Mouse (Mus musculus) stomach, postnatal 0 days (tissue): Measurements from ENCODE around the gene Cpa4.

Experiments used
- CTCF ChIP-seq: IDR thresholded peaks from 2 replicates; pipeline ENCODE4 v1.5.1; 2016; ENCODE audit warnings: antibody characterized with exemption, low read depth, mild to moderate bottlenecking, moderate library complexity
- EP300 ChIP-seq: optimal IDR thresholded peaks from 2 replicates; pipeline ENCODE3; 2016; ENCODE audit warnings: antibody characterized with exemption

- no peak for TF ChIP-seq CTCF
- TF ChIP-seq EP300, result no peak
These were observed 21.4 kb upstream of the Cpa4 start for GRCm38 (mm10) chr6:30546571-30547273.
